Mouse (Mus musculus): ENCODE data around the gene Crtam. TPM values are rescaled to one million over a fixed set of nuclear protein-coding genes. Genes with fewer than 3 reads are reported as not detected.

Crtam gene
- polyA plus RNA-seq, 1 experiment: 0.09 TPM

DNA sequence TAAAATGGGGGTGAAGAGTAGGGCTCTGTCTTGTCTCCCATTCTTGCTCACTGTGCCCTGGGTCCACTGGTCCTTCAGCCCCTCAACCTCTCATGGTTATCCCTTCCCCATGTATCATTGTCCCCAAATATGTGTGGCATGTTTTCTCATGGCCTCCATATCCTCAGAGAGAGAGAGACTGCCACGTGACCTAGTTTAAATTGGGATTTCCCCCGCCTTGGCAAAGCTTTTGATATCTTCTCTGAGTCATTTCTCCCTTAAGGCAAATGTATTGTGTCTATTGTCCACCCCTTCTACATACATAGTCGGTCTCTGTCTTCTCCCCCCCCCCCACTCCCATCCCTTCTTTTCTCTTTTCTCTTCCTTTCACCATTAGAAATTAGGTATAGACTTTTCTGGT, 71.1 kb downstream of the Crtam start:
- WGBS: 57% methylated on average over 3 of the region's 3 CpGs
- no peak for DNase-seq (ENCODE audit: low read depth, low spot score)

DNA sequence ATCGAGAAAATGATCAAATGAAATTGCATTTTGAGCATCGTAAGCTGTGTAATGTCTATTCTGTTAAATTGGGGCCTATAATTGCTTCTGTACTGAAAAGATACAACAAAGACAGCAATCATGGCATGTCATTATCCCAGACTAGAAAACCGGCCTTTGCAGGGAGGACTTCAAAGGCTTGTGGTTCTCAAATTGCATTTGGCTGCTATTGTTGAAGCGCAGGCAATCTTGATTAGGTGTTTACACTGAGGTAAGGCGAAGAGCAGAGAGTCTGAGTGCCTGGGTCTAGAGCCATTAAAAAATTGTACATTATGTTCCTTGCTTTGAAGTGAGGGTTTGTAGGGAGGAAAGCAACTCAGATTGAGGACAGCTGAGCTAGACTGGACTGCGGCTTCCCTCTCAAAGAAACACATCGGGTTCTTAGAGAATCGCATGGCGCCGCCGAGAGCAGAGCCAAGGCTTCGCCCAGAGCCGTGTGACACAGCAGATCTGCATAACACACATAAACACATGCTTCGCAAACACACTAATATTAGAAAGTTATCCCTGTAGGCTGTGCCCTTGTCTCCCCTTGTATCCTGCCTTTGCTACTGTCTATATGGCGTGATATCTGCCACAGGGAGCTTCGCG, 77.0 kb downstream of the Crtam start:
- DNase-seq (ENCODE audit: low read depth, low spot score): no peak
- 68% methylated on average over 17 of the region's 17 CpGs for WGBS

Other genes starting within 250 kb of the Crtam start
- gene Hspa8, start 203.6 kb downstream of the Crtam start, polyA plus RNA-seq (2012; rRNA removed): 2,172 and 2,515 TPM in 2 replicates
- gene Bsx, start 130.5 kb downstream of the Crtam start, polyA plus RNA-seq (2012; rRNA removed): not detected in 2 replicates
- not detected in 2 replicates for gene Jhy, start 40.5 kb downstream of the Crtam start, polyA plus RNA-seq (2012; rRNA removed)
- 1.7 and 2.0 TPM in 2 replicates for gene Ubash3b, start 157.1 kb upstream of the Crtam start, polyA plus RNA-seq (2012; rRNA removed)

Measured in large intestine, adult 2 months (tissue).